Mouse (Mus musculus) stomach, postnatal 0 days (tissue): Measurements from ENCODE around the gene Plaur. TPM values are rescaled to one million over a fixed set of nuclear protein-coding genes. Genes with fewer than 3 reads are reported as not detected.
A peak's percentile ranks its signal among the peaks of the same experiment; 100 is the strongest.

Source experiments
- ATAC-seq: fragments of 200-750 bp; cut with Nextera tagmentation; 2 replicates; pipeline ENCODE4 v1.8.0; 2017; ENCODE audit not compliant: low FRiP score, low TSS enrichment
- DNase-seq: peaks from one replicate; pipeline ENCODE4 v3.0.0-alpha.2; 2016; ENCODE audit warnings: low spot score
- H3K27ac ChIP-seq: fragments of 300-500 bp; sonication (generic); replicated peaks from 2 replicates; pipeline ENCODE4 v1.5.1; 2014; ENCODE audit warnings: mild to moderate bottlenecking, control low read depth
- H3K27me3 ChIP-seq: fragments of 300-500 bp; sonication (generic); 2 replicates; pipeline ENCODE4 v1.6.1; 2014; ENCODE audit warnings: low read length; ENCODE audit not compliant: control insufficient read depth, insufficient read depth
- H3K36me3 ChIP-seq: fragments of 300-500 bp; sonication (generic); 2 replicates; pipeline ENCODE4 v1.6.1; 2014; ENCODE audit warnings: low read length, mixed read lengths; ENCODE audit not compliant: control insufficient read depth, insufficient read depth
- H3K4me1 ChIP-seq: fragments of 300-500 bp; sonication (generic); replicated peaks from 2 replicates; pipeline ENCODE4 v1.6.1; 2014; ENCODE audit warnings: antibody characterized with exemption; ENCODE audit not compliant: control insufficient read depth, insufficient read depth
- H3K4me2 ChIP-seq: fragments of 300-500 bp; sonication (generic); replicated peaks from 2 replicates; pipeline ENCODE4 v1.6.1; 2014; ENCODE audit warnings: low read depth, mild to moderate bottlenecking, control low read depth, moderate library complexity
- H3K4me3 ChIP-seq: fragments of 300-500 bp; sonication (generic); 2 replicates; pipeline ENCODE4 v1.5.1; 2014; ENCODE audit warnings: low read depth, low read length, control low read depth
- H3K9ac ChIP-seq: fragments of 300-500 bp; sonication (generic); 2 replicates; pipeline ENCODE4 v1.6.1; 2014; ENCODE audit warnings: mild to moderate bottlenecking, low read length, control low read depth, mixed read lengths
- H3K9me3 ChIP-seq: fragments of 300-500 bp; sonication (generic); 2 replicates; pipeline ENCODE4 v1.6.1; 2016; ENCODE audit warnings: low read length; ENCODE audit not compliant: control insufficient read depth
- CTCF ChIP-seq: IDR thresholded peaks from 2 replicates; pipeline ENCODE4 v1.5.1; 2016; ENCODE audit warnings: antibody characterized with exemption, low read depth, mild to moderate bottlenecking, moderate library complexity
- EP300 ChIP-seq: optimal IDR thresholded peaks from 2 replicates; pipeline ENCODE3; 2016; ENCODE audit warnings: antibody characterized with exemption
- WGBS: fragments of 180-500 bp; shearing (Covaris S2); extraction: QIAGEN DNeasy Blood & Tissue Kit; methylation state at CpG from one replicate; pipeline ENCODE4 v1.1.7; 2014; 5-methylcytosine and 5-hydroxymethylcytosine counted together
- polyA plus RNA-seq: library from polyadenylated mRNA; unstranded; fragments of >200 nt; fragmentation: Nextera tagmentation; extraction: Ambion mirVana; gene quantifications from 2 replicates; pipeline ENCODE4 v1.2.1, GENCODE M21; 2015

Gene Plaur
- polyA plus RNA-seq, 1 experiment from 2014 or later, result 26.8 TPM

DNA sequence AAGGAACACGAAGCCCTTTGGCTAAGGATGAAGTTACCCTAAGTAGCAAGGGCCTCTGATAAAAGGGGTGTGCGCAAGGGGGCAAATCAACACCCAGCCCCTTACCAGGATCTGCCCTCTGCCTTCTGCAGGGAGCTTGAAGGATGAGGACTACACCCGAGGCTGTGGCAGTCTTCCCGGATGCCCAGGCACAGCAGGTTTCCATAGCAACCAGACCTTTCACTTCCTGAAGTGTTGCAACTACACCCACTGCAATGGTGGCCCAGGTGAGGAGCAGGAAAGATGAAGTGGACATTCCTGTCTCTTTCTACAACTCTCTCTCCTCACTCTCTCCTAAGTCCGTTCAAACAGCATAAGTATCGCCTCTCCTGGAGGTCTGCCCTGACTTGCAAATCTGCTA is 10.2 kb downstream of the Plaur start:
- no peak overlapping the region for H3K4me2 ChIP-seq
- ATAC-seq (no peak), DNase-seq (no peak)
- no peak overlapping the region for H3K9ac ChIP-seq
- no peaks in the 10 kb centered on the region for H3K27me3 ChIP-seq
- 71% methylated on average over 6 of the region's 6 CpGs for WGBS
- no peaks in the 10 kb centered on the region; the same call in none of the 2 replicates for H3K36me3 ChIP-seq
- no peaks in the 10 kb centered on the region for H3K9me3 ChIP-seq
- TF ChIP-seq EP300 (no peak), CTCF (no peak)
- H3K4me3 ChIP-seq, result no peak overlapping the region
- H3K4me1 ChIP-seq, result no peaks in the 10 kb centered on the region
- no peak overlapping the region for H3K27ac ChIP-seq

DNA sequence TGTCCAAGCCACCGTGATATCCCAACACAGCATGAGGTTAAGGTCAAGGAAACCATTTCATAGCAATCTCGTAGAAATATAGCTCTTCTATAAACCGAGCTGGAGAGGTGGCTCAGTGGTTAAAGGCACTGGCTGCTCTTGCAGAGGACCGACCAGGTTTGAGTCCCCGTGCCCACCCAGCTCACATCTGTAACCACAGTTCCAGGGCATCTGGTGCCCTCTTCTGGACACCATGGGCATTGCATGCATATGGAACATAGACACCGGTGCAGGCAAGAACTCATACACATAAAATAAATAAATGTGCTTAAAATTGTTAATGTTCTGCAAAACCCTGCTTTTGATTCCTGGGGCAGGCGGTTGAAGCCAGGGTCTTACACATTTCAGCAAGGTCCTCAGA is 10.7 kb downstream of the Plaur start:
- no peak for ATAC-seq
- whole genome bisulfite sequencing, result 78% methylated on average over 7 of the region's 7 CpGs

DNA sequence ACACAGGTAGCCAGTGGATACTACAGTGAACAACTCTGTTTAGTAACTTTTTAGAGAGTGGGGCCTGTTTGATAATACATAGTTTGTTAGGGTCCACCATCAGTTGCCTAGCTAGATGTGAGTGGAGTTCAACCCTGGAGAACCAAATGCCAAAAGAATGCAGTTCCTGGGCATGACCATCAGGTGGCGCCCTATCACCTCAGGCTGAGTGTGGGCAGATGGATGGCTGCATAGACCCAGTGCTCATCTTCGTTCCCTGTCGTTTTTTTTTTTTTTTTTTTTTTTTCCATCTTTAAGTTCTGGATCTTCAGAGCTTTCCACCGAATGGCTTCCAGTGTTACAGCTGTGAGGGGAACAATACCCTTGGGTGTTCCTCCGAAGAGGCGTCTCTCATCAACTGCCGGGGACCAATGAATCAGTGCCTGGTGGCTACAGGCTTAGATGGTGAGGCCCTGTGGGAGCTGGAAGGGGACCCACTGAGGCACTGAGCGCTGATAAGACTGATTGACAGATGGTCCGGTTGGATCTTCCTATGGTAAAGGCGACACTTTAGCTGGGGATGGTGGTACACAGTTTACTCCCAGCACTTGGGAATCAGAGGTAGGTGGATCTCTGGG is 11.7 kb downstream of the Plaur start:
- Histone ChIP-seq H3K27ac (no peak overlapping the region), H3K36me3 (no peaks in the 10 kb centered on the region; the same call in none of the 2 replicates), H3K4me2 (no peak overlapping the region), H3K9me3 (no peaks in the 10 kb centered on the region), H3K4me3 (no peak overlapping the region), H3K9ac (no peak overlapping the region), H3K4me1 (no peaks in the 10 kb centered on the region), H3K27me3 (no peaks in the 10 kb centered on the region)
- DNase-seq, result peak; percentile 77
- 56% methylated on average over 10 of the region's 10 CpGs for WGBS
- TF ChIP-seq CTCF (peak; percentile 91), EP300 (no peak)
- ATAC-seq, result no peak

More for the DNA sequence above, 10.7 kb downstream of the Plaur start:
- no peaks in the 10 kb centered on the region; the same call in none of the 2 replicates for H3K36me3 ChIP-seq
- H3K4me2 ChIP-seq, result no peak overlapping the region
- H3K4me1 ChIP-seq, result no peaks in the 10 kb centered on the region
- no peak overlapping the region for H3K9ac ChIP-seq
- no peak for DNase-seq
- peak; percentile 79 for TF ChIP-seq CTCF
- TF ChIP-seq EP300, result no peak
- no peaks in the 10 kb centered on the region for H3K9me3 ChIP-seq
- no peaks in the 10 kb centered on the region for H3K27me3 ChIP-seq
- no peak overlapping the region for H3K4me3 ChIP-seq
- H3K27ac ChIP-seq, result no peak overlapping the region

- TF ChIP-seq EP300, result no peak
- peak; percentile 46; the same call in 1 of the 2 replicates for TF ChIP-seq CTCF
- no peak for ATAC-seq
These were observed 12.7 kb downstream of the Plaur start for GRCm38 (mm10) chr7:24474811-24475506.

DNA sequence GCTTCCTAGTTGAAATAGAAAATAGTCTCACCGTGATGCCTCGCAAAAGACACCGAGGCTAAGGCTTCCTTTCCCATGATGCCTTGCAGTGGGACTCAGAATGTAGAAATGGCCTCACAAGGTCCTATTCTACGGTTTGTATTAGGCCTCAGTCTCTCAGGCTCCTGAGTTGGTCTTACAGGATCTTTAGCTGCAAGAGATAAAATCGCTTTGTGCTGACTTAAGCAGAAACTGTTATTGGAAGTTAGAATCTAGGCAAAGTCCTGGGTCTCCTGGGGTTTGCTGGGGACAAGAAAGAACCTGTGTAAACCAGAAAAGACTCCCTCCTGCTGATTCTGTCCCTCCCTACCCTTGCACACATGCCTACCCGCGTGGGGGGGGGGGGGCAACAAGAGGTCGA is 14.1 kb downstream of the Plaur start:
- Histone ChIP-seq H3K27me3 (no peaks in the 10 kb centered on the region), H3K4me1 (no peaks in the 10 kb centered on the region), H3K4me2 (no peak overlapping the region), H3K9me3 (no peaks in the 10 kb centered on the region), H3K9ac (no peak overlapping the region), H3K36me3 (no peaks in the 10 kb centered on the region; the same call in none of the 2 replicates), H3K4me3 (no peak overlapping the region), H3K27ac (no peak overlapping the region)
- ATAC-seq (no peak), DNase-seq (no peak)
- TF ChIP-seq EP300 (no peak), CTCF (no peak)
- 84% methylated on average over 8 of the region's 8 CpGs for WGBS

More at GRCm38 (mm10) chr7:24474811-24475506, 12.7 kb downstream of the Plaur start:
- Histone ChIP-seq H3K9me3 (no peaks in the 10 kb centered on the region), H3K9ac (no peak overlapping the region), H3K4me3 (no peak overlapping the region), H3K4me2 (no peak overlapping the region), H3K4me1 (no peaks in the 10 kb centered on the region), H3K36me3 (no peaks in the 10 kb centered on the region; the same call in none of the 2 replicates), H3K27ac (no peak overlapping the region), H3K27me3 (no peaks in the 10 kb centered on the region)
- 52% methylated on average over 21 of the region's 21 CpGs for WGBS
- no peak for DNase-seq

- Histone ChIP-seq H3K36me3 (no peaks in the 10 kb centered on the region; the same call in none of the 2 replicates), H3K9ac (no peak overlapping the region), H3K27ac (no peak overlapping the region), H3K4me1 (no peaks in the 10 kb centered on the region), H3K4me2 (no peak overlapping the region), H3K4me3 (no peak overlapping the region), H3K27me3 (no peaks in the 10 kb centered on the region), H3K9me3 (no peaks in the 10 kb centered on the region)
- 82% methylated on average over 7 of the region's 7 CpGs for WGBS
- ATAC-seq (no peak), DNase-seq (no peak)
- no peak for TF ChIP-seq EP300
- TF ChIP-seq CTCF, result no peak
These were observed 14.6 kb downstream of the Plaur start for GRCm38 (mm10) chr7:24476856-24477255.
